Mouse (Mus musculus) C2C12 (cell line): ENCODE data around the gene Bptf. TPM values are rescaled to one million over a fixed set of nuclear protein-coding genes. Genes with fewer than 3 reads are reported as not detected.
A peak's percentile ranks its signal among the peaks of the same experiment; 100 is the strongest.

Experiments
- H3K27me3 ChIP-seq: one replicate; pipeline ENCODE4 v1.6.1; 2011; ENCODE audit not compliant: control insufficient read depth, insufficient read depth, insufficient read length
- H3K36me3 ChIP-seq: one replicate; pipeline ENCODE4 v1.6.1; 2011; ENCODE audit not compliant: control insufficient read depth, insufficient read depth
- H3K4me3 ChIP-seq: one replicate; pipeline ENCODE4 v1.5.1; 2011; ENCODE audit warnings: mild to moderate bottlenecking, control low read depth; ENCODE audit not compliant: poor library complexity, insufficient read depth, severe bottlenecking
- H3K79me2 ChIP-seq: one replicate; pipeline ENCODE4 v1.6.1; 2011; ENCODE audit not compliant: control insufficient read depth, insufficient read depth
- H3K79me3 ChIP-seq: one replicate; pipeline ENCODE4 v1.6.1; 2011; ENCODE audit warnings: low read depth, control low read depth
- H3ac ChIP-seq: one replicate; pipeline ENCODE3; 2011; ENCODE audit warnings: low read depth; ENCODE audit not compliant: control insufficient read depth, insufficient read length
- CEBPB ChIP-seq: IDR thresholded peaks from one replicate; pipeline ENCODE4 v1.6.1; 2011; ENCODE audit warnings: low read depth, mild to moderate bottlenecking, control low read depth, moderate library complexity
- CTCF ChIP-seq: IDR thresholded peaks from one replicate; pipeline ENCODE4 v1.5.1; 2011; ENCODE audit not compliant: control insufficient read depth, insufficient read depth, insufficient read length
- FOSL1 ChIP-seq: IDR thresholded peaks from one replicate; pipeline ENCODE4 v1.8.0; 2011; ENCODE audit warnings: mild to moderate bottlenecking, low read length; ENCODE audit not compliant: poor library complexity, insufficient read depth, severe bottlenecking
- MAX ChIP-seq: IDR thresholded peaks from one replicate; pipeline ENCODE4 v1.6.1; 2011; ENCODE audit warnings: mild to moderate bottlenecking, control low read depth
- MYOD1 ChIP-seq: IDR thresholded peaks from one replicate; pipeline ENCODE4 v1.6.1; 2011; ENCODE audit warnings: low read depth; ENCODE audit not compliant: control insufficient read depth, insufficient read length
- MYOG ChIP-seq: IDR thresholded peaks from one replicate; pipeline ENCODE4 v1.6.1; 2011; ENCODE audit not compliant: control insufficient read depth, insufficient read length; ENCODE audit errors: extremely low read depth
- USF1 ChIP-seq: IDR thresholded peaks from one replicate; pipeline ENCODE4 v1.6.1; 2011; ENCODE audit warnings: low read depth, mild to moderate bottlenecking, control low read depth, moderate library complexity
- polyA plus RNA-seq: library from polyadenylated mRNA; unstranded; fragments of >200 nt; fragmentation: generic; extraction: Trizol; gene quantifications from one replicate; pipeline ENCODE4 v1.2.1, GENCODE M21; 2012; ENCODE audit warnings: missing spikeins

Bptf gene
- polyA plus RNA-seq, 1 experiment: 14.8 TPM

- TF ChIP-seq MYOG (no peak), FOSL1 (no peak), MYOD1 (no peak), CTCF (peak; percentile 52), CEBPB (no peak)
- Histone ChIP-seq H3K36me3 (peaks cover 12% of the 10 kb centered on the region), H3K79me2 (peaks cover 100% of the 10 kb centered on the region)
These were observed 26.7 kb downstream of the Bptf start for GRCm38 (mm10) chr11:107105227-107105626.

GRCm38 (mm10) chr11:107103736-107104135 lies 28.2 kb downstream of the Bptf start:
- Histone ChIP-seq H3K79me3 (peaks cover 89% of the 10 kb centered on the region), H3K36me3 (peaks cover 19% of the 10 kb centered on the region), H3ac (no peak overlapping the region), H3K4me3 (no peak overlapping the region), H3K79me2 (peaks cover 100% of the 10 kb centered on the region), H3K27me3 (no peaks in the 10 kb centered on the region)
- TF ChIP-seq MYOD1: no peak
- TF ChIP-seq FOSL1: no peak
- TF ChIP-seq USF1: no peak
- TF ChIP-seq CTCF: no peak

More at GRCm38 (mm10) chr11:107105227-107105626, 26.7 kb downstream of the Bptf start:
- H3ac ChIP-seq: no peak overlapping the region
- H3K79me3 ChIP-seq: peaks cover 90% of the 10 kb centered on the region
- H3K4me3 ChIP-seq: no peak overlapping the region
- no peaks in the 10 kb centered on the region for H3K27me3 ChIP-seq

GRCm38 (mm10) chr11:107103224-107103589 lies 28.7 kb downstream of the Bptf start:
- H3K79me2 ChIP-seq: peaks cover 100% of the 10 kb centered on the region
- H3K27me3 ChIP-seq: no peaks in the 10 kb centered on the region
- H3ac ChIP-seq: no peak overlapping the region
- no peak overlapping the region for H3K4me3 ChIP-seq
- H3K79me3 ChIP-seq: peaks cover 86% of the 10 kb centered on the region
- no peak for TF ChIP-seq MYOD1
- TF ChIP-seq USF1: no peak
- no peak for TF ChIP-seq CEBPB
- TF ChIP-seq MYOG: no peak
- peaks cover 24% of the 10 kb centered on the region for H3K36me3 ChIP-seq

GRCm38 (mm10) chr11:107102465-107103223 lies 29.3 kb downstream of the Bptf start:
- H3K4me3 ChIP-seq: no peak overlapping the region
- H3K79me2 ChIP-seq: peaks cover 99% of the 10 kb centered on the region
- peaks cover 85% of the 10 kb centered on the region for H3K79me3 ChIP-seq
- no peak overlapping the region for H3ac ChIP-seq
- no peaks in the 10 kb centered on the region for H3K27me3 ChIP-seq
- no peak for TF ChIP-seq CEBPB
- TF ChIP-seq MYOD1: no peak
- TF ChIP-seq MAX: no peak
- TF ChIP-seq FOSL1: no peak
- no peak for TF ChIP-seq CTCF
- TF ChIP-seq USF1: no peak
- TF ChIP-seq MYOG: no peak
- peaks cover 30% of the 10 kb centered on the region for H3K36me3 ChIP-seq

GRCm38 (mm10) chr11:107096973-107097372 lies 35.0 kb downstream of the Bptf start:
- peaks cover 90% of the 10 kb centered on the region for H3K79me2 ChIP-seq
- peaks cover 42% of the 10 kb centered on the region for H3K79me3 ChIP-seq
- TF ChIP-seq MYOG (no peak), MYOD1 (no peak), MAX (no peak), FOSL1 (no peak), USF1 (no peak), CEBPB (no peak), CTCF (no peak)
- no peak overlapping the region for H3ac ChIP-seq
- H3K27me3 ChIP-seq: no peaks in the 10 kb centered on the region
- H3K4me3 ChIP-seq: no peak overlapping the region
- peaks cover 62% of the 10 kb centered on the region for H3K36me3 ChIP-seq

GRCm38 (mm10) chr11:107093871-107094270 lies 38.1 kb downstream of the Bptf start:
- H3K27me3 ChIP-seq: no peaks in the 10 kb centered on the region
- H3ac ChIP-seq: no peak overlapping the region
- TF ChIP-seq FOSL1: no peak
- no peak for TF ChIP-seq USF1
- TF ChIP-seq MAX: no peak
- no peak for TF ChIP-seq MYOG
- TF ChIP-seq CTCF: no peak
- no peak for TF ChIP-seq MYOD1
- no peak for TF ChIP-seq CEBPB
- peaks cover 88% of the 10 kb centered on the region for H3K79me2 ChIP-seq
- H3K4me3 ChIP-seq: no peak overlapping the region
- peaks cover 58% of the 10 kb centered on the region for H3K36me3 ChIP-seq
- H3K79me3 ChIP-seq: peaks cover 23% of the 10 kb centered on the region
